Mouse (Mus musculus) liver, embryonic 15.5 days (tissue): ENCODE data around the gene Hacd2. TPM values are rescaled to one million over a fixed set of nuclear protein-coding genes. Genes with fewer than 3 reads are reported as not detected.

Experiments
- ATAC-seq: fragments of 200-750 bp; cut with Nextera tagmentation; 2 replicates; pipeline ENCODE4 v1.8.0; 2017; ENCODE audit warnings: moderate number of reproducible peaks, mild to moderate bottlenecking, moderate library complexity; ENCODE audit not compliant: insufficient read depth
- H3K27ac ChIP-seq: fragments of 300-500 bp; sonication (generic); replicated peaks from 2 replicates; pipeline ENCODE4 v1.5.1; 2015; ENCODE audit warnings: mild to moderate bottlenecking, inconsistent platforms
- H3K27me3 ChIP-seq: fragments of 300-500 bp; sonication (generic); 2 replicates; pipeline ENCODE4 v1.6.1; 2015; ENCODE audit warnings: mild to moderate bottlenecking, inconsistent platforms
- H3K36me3 ChIP-seq: fragments of 300-500 bp; sonication (generic); replicated peaks from 2 replicates; pipeline ENCODE4 v1.6.1; 2015; ENCODE audit warnings: moderate library complexity, mild to moderate bottlenecking, inconsistent platforms
- H3K4me1 ChIP-seq: fragments of 300-500 bp; sonication (generic); replicated peaks from 2 replicates; pipeline ENCODE4 v1.6.1; 2015; ENCODE audit warnings: inconsistent platforms
- H3K4me2 ChIP-seq: fragments of 300-500 bp; sonication (generic); 2 replicates; pipeline ENCODE4 v1.6.1; 2015; ENCODE audit warnings: moderate library complexity, mild to moderate bottlenecking, inconsistent platforms
- H3K4me3 ChIP-seq: fragments of 300-500 bp; sonication (generic); replicated peaks from 2 replicates; pipeline ENCODE4 v1.5.1; 2015; ENCODE audit warnings: mild to moderate bottlenecking, inconsistent platforms
- H3K9ac ChIP-seq: fragments of 300-500 bp; sonication (generic); 2 replicates; pipeline ENCODE4 v1.6.1; 2015; ENCODE audit warnings: moderate library complexity, mild to moderate bottlenecking, inconsistent platforms
- H3K9me3 ChIP-seq: fragments of 300-500 bp; sonication (generic); replicated peaks from 2 replicates; pipeline ENCODE4 v1.6.1; 2016; ENCODE audit warnings: inconsistent platforms
- WGBS: fragments of 180-500 bp; shearing (Covaris S2); methylation state at CpG from one replicate; pipeline ENCODE4 v1.1.7; 2015; ENCODE audit warnings: mixed read lengths; ENCODE audit not compliant: insufficient replicate concordance; 5-methylcytosine and 5-hydroxymethylcytosine counted together
- polyA plus RNA-seq: library from polyadenylated mRNA; unstranded; fragments of >200 nt; fragmentation: Nextera tagmentation; extraction: Ambion mirVana; gene quantifications from 2 replicates; pipeline ENCODE4 v1.2.1, GENCODE M21; 2015

Hacd2 gene
- polyA plus RNA-seq, 1 experiment from 2014 or later: 105 TPM

DNA sequence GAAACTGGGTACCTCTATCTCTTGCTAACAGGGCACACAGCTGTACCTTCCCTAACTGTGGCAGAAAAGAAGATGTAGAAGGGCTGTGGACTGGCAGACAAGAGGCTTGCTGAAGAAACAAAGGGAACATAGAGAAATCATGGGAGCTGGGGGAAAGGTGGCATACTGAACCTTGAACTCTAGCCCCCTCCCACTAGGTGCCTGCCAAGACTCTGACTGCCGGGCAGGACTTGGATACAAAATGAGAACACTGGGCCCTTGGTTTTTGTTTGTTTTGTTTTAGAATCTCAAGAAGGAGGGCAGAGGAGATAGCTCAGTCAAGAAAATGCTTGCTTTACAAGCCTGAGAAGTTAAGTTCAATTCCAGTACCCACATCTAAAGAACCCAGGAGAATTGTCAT, 14.9 kb upstream of the Hacd2 start:
- Histone ChIP-seq H3K36me3 (no peaks in the 10 kb centered on the region), H3K4me2 (no peak overlapping the region), H3K27ac (no peak overlapping the region), H3K4me3 (no peak overlapping the region), H3K9me3 (no peaks in the 10 kb centered on the region), H3K9ac (no peak overlapping the region), H3K4me1 (no peaks in the 10 kb centered on the region), H3K27me3 (no peaks in the 10 kb centered on the region)
- WGBS: 72% methylated on average over 1 of the region's 1 CpGs
- ATAC-seq: no peak

DNA sequence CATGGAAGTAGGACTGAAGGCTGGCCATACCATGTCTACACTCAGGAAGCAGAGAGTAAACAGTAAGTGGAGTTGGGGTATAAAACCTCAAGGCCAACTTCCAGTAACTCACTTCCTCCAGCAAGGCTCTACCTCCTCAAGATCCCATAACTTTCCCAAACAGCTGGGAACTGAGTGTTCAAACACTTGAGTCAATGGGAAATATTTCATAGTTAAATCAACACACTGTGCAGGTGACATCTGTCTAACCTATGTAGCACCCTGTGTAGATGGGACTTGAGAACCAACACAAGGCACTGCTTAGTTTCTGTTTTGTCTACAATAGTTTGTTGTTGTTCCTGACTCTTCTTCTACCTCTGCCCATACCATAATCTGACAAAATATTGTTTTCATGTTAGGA, 13.8 kb upstream of the Hacd2 start:
- Histone ChIP-seq H3K36me3 (no peaks in the 10 kb centered on the region), H3K4me2 (no peak overlapping the region), H3K9ac (no peak overlapping the region), H3K27ac (no peak overlapping the region), H3K4me3 (no peak overlapping the region), H3K4me1 (no peaks in the 10 kb centered on the region), H3K9me3 (no peaks in the 10 kb centered on the region), H3K27me3 (no peaks in the 10 kb centered on the region)
- no peak for ATAC-seq

DNA sequence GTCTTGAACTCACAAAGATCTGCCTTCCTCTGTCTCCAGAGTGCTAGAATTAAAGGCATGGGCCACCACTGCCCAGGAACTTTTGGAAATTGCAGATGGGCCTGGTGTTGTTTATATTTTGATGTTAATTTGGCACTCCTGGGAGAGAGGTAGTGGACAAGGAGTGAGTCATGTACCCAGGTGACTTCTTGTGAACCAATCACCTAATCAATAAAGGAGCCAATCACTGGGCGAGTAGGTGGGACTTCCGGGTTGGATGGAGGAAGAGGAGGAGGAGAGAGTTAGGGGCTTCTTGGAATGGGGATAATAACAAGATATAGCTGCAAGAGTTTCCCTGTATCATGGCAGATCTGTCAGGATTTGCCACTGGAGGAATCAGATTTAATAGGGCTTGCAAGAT, 8.7 kb upstream of the Hacd2 start:
- Histone ChIP-seq H3K27ac (no peak overlapping the region), H3K36me3 (no peaks in the 10 kb centered on the region), H3K4me2 (no peak overlapping the region), H3K27me3 (peaks cover 1% of the 10 kb centered on the region), H3K9ac (no peak overlapping the region), H3K9me3 (no peaks in the 10 kb centered on the region), H3K4me3 (no peak overlapping the region), H3K4me1 (no peaks in the 10 kb centered on the region)
- ATAC-seq: no peak
- WGBS: 49% methylated on average over 2 of the region's 2 CpGs

DNA sequence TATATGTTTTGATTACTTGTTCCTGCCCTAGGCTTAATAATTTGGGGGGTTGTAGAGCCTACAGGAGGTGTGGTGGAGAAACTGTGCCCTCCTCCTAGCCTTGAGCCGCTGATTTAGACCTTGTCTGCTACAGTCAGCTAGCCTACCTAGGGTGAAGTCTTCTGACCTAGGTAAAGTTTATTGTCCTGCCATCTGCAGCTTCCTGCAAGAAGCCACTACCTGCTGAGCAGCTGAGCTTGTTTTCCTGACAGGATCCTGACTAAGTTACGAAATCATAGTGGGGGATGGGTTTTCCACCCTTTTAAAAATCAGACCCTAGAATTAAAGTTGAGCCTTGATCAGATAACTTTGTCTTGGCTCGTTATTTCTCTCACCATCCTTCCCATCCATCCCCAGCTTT, 5.7 kb upstream of the Hacd2 start:
- Histone ChIP-seq H3K4me3 (no peak overlapping the region), H3K4me2 (no peak overlapping the region), H3K27me3 (peaks cover 19% of the 10 kb centered on the region), H3K36me3 (no peaks in the 10 kb centered on the region), H3K9ac (no peak overlapping the region), H3K9me3 (no peaks in the 10 kb centered on the region), H3K4me1 (no peaks in the 10 kb centered on the region), H3K27ac (no peak overlapping the region)
- 55% methylated on average over 3 of the region's 3 CpGs for WGBS
- ATAC-seq: no peak

DNA sequence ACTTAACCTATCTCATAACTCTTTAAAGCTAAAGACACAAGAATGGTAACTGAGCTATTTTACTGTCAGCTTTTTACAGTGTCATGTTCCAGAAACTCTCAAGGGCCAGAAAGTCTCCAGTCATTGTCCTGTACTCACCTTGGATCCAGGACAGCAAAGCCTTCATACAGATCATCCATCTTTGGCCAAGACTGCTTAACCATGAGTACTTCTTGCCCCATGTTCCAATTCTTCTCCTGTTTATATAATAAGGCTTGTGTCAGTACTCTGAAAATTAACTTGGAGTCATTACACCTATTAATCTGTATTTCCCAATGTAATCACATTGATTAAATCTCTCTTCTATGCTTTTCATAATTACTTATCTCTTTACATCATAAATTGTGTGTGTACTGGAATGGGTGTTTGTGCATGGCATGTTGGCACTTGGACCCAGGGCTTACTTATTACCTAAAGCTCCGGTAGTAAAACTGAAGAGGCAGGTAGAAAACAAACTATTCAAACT, 3.7 kb upstream of the Hacd2 start:
- H3K27ac ChIP-seq: no peak overlapping the region
- H3K4me3 ChIP-seq: no peak overlapping the region
- H3K4me1 ChIP-seq: peaks cover 6% of the 10 kb centered on the region; the same call in 1 of the 2 replicates
- 63% methylated on average over 1 of the region's 1 CpGs for WGBS
- H3K9me3 ChIP-seq: no peaks in the 10 kb centered on the region
- no peak overlapping the region for H3K4me2 ChIP-seq
- no peak for ATAC-seq
- H3K27me3 ChIP-seq: peaks cover 19% of the 10 kb centered on the region
- H3K9ac ChIP-seq: no peak overlapping the region
- no peaks in the 10 kb centered on the region for H3K36me3 ChIP-seq

DNA sequence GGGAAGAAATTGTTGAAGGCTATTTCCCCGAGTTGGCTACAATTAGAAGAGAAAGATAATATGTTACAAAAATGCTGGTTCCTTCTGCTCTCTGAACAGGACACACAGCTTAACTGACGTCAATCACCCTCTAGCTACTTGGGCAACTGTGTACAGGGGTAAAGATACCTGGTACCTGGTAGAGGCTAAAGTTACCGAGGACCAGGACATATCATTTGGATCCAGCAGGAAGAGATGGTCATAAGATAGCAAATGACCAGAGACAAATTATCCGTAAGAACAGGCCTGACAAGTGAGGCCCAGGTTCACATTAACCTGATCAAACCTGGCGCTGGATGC, 356 bp upstream of the Hacd2 start:
- no peak overlapping the region for H3K27ac ChIP-seq
- no peak overlapping the region for H3K9ac ChIP-seq
- H3K36me3 ChIP-seq: 0 out of 2 replicates have a peak, but pooled peaks cover 4% of the 10 kb centered on the region
- peak overlapping the region; percentile 93 for H3K4me3 ChIP-seq
- H3K4me2 ChIP-seq: peak overlapping the region; percentile 88
- no peaks in the 10 kb centered on the region for H3K9me3 ChIP-seq
- WGBS: 46% methylated on average over 5 of the region's 5 CpGs
- H3K4me1 ChIP-seq: peaks cover 10% of the 10 kb centered on the region; the same call in 1 of the 2 replicates
- peaks cover 19% of the 10 kb centered on the region for H3K27me3 ChIP-seq
- ATAC-seq: no peak

DNA sequence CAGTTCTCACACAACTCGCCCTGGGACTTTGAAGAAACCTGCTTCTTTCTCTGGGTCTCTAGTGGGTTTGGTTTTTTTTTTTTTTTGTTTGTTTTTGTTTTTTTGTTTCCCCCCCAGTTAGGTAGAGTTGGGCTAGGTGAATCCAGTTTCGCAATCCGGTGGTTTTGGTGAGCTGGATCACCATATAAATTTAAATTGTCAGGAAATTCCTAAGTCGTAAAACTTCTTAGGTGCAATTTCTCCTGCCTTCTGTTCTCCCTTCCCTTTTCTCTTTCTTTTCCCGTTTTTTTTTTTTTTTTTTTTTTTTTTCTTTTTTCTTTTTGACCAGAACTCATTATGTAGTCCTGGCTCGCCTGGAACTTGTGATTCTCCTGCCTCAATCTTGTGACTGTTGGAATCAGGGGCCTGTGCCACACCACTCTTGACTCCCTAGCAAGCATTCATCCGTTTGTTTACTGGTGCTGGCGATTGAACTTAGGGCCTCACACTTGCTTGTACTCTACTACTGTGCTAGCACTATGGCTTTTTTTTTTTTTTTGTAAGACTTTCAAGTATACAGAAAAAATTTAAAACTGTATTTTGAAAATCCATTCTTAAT, 1.0 kb downstream of the Hacd2 start:
- Histone ChIP-seq H3K4me3 (peak overlapping the region; percentile 93), H3K27me3 (peaks cover 19% of the 10 kb centered on the region), H3K4me1 (peaks cover 10% of the 10 kb centered on the region; the same call in 1 of the 2 replicates), H3K9me3 (no peaks in the 10 kb centered on the region), H3K27ac (peak overlapping the region; percentile 84), H3K36me3 (0 out of 2 replicates have a peak, but pooled peaks cover 4% of the 10 kb centered on the region), H3K4me2 (peak overlapping the region; percentile 88), H3K9ac (peak overlapping the region; percentile 81)
- no peak for ATAC-seq
- WGBS: 10% methylated on average over 8 of the region's 8 CpGs

DNA sequence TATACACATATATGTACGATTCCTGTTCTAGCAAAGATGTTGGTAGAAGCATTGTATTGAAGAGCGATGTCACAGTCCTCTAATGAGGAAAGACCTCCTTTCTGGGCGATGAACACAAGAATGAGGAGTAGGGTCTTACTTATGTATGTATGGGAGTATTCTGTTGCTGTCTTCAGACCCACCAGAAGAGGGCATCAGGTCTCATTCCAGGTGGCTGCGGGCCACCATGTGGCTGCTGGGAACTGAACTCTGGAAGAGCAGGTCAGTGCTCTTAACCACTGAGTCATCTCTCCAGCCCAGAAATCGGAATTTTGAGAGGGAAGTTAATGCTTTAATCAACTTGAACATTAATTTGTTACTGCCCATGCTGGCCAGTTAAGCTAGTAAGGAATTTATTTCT, 2.1 kb downstream of the Hacd2 start:
- no peak for ATAC-seq
- Histone ChIP-seq H3K27me3 (peaks cover 13% of the 10 kb centered on the region), H3K4me2 (no peak overlapping the region), H3K27ac (no peak overlapping the region), H3K9me3 (no peaks in the 10 kb centered on the region), H3K36me3 (peaks cover 10% of the 10 kb centered on the region), H3K4me3 (no peak overlapping the region), H3K4me1 (peaks cover 12% of the 10 kb centered on the region; the same call in 1 of the 2 replicates), H3K9ac (no peak overlapping the region)
- WGBS: 78% methylated on average over 5 of the region's 5 CpGs

DNA sequence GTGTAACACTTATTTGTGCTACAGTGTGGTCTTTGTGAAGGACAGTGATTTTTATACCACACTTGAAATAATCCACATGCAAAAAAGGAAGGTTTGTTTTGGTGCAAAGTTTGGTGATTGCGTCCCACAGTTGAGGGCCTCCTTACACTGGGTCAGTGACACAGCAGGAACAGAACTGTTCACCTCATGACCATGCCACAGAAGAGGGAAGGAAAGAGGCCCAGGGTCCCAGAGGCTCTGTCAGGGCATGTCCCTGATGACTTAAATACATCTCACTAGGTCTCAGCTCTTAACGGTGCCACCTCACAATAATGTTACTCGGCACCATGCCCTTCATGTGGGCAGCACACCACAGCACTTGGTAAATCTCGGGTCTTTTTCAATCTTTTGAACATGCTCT, 3.1 kb downstream of the Hacd2 start:
- Histone ChIP-seq H3K36me3 (peaks cover 16% of the 10 kb centered on the region), H3K27ac (no peak overlapping the region), H3K4me1 (peaks cover 12% of the 10 kb centered on the region; the same call in 1 of the 2 replicates), H3K9ac (no peak overlapping the region), H3K4me3 (no peak overlapping the region), H3K9me3 (no peaks in the 10 kb centered on the region), H3K27me3 (0 out of 2 replicates have a peak, but pooled peaks cover 5% of the 10 kb centered on the region), H3K4me2 (no peak overlapping the region)
- no peak for ATAC-seq
- WGBS: 77% methylated on average over 4 of the region's 4 CpGs

DNA sequence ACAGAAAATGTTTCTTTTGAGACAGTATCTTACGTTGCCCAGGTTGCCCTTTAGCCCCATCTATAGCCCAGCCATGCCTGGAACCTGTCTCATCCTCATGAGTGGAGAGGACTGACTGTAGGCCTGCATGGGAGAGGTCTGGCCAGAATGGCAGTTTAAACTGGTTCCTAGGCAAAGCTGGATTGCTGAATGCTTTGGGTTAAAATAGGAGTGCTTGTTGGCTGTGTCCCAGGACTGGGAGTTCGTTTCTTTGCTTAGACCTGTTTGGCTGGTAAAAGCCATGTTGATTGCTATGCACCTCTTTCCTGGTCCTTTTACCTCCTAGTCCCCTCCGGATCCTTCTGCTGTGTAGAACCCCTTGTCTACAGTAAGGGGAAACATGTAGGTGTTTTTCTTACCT, 11.0 kb downstream of the Hacd2 start:
- Histone ChIP-seq H3K9me3 (no peaks in the 10 kb centered on the region), H3K4me1 (peaks cover 29% of the 10 kb centered on the region), H3K27ac (peak overlapping the region; percentile 3; the same call in 1 of the 2 replicates), H3K27me3 (no peaks in the 10 kb centered on the region), H3K36me3 (peaks cover 33% of the 10 kb centered on the region), H3K9ac (no peak overlapping the region), H3K4me2 (no peak overlapping the region), H3K4me3 (no peak overlapping the region)
- no peak for ATAC-seq
- 68% methylated on average over 3 of the region's 3 CpGs for WGBS

DNA sequence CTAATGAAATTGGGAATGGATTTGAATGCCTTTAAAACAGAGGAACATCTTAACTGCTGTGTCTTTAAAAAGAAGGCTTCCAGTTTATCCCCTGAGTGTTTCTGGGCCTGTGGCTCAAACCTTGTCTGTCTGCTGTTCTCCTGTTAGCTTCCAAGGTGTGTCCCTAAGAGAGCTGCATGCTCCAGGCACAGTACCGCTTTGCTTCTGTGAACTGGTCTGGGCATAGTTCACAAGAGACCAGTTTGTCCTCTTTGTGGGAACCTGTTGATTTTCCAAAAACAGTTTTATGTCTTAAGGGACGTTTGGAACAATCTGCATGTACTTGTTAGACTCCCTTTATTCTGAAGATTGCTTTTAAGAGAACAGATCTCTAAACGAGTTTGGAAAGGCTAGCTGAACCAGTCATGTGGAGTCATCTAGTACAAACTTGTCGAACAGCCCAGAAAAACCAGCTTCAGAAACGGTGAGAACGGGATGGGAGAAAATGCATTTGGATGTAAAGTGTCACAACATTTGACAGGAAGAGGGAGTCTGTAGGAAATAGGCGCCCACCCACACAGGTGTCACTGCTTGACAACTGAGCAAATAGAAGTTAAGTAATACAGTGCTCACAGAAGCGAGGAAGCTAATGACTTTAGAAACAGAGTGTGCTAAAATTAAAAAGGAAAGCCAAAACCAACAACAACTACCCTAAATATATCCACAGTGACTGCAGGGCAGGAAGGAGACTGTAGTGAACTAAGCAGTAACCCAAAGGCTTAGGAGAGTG, 11.8 kb downstream of the Hacd2 start:
- Histone ChIP-seq H3K4me2 (no peak overlapping the region), H3K9ac (no peak overlapping the region), H3K9me3 (no peaks in the 10 kb centered on the region), H3K27ac (peak overlapping the region; percentile 3; the same call in 1 of the 2 replicates), H3K27me3 (no peaks in the 10 kb centered on the region), H3K36me3 (peaks cover 31% of the 10 kb centered on the region), H3K4me3 (no peak overlapping the region), H3K4me1 (peaks cover 27% of the 10 kb centered on the region)
- 54% methylated on average over 8 of the region's 8 CpGs for WGBS
- ATAC-seq: no peak
